Mouse (Mus musculus): ENCODE results near the gene Vmn1r18. TPM values are rescaled to one million over a fixed set of nuclear protein-coding genes. Genes with fewer than 3 reads are reported as not detected.

Gene Vmn1r18
- total and polyA plus RNA-seq, 2 experiments from 2014 or later, result not detected

- 100% methylated on average over 1 of the region's 1 CpGs for WGBS
- ATAC-seq (ENCODE audit: low FRiP score), result no peak
- no peak for TF ChIP-seq CTCF (IDR thresholded peaks at IDR 0.05)
These were observed 32.0 kb downstream of the Vmn1r18 start, which contains the start of gene Vmn1r17 for GRCm38 (mm10) chr6:57363627-57364026. Gene Vmn1r17, minus strand, starts transcription at chr6:57363727.

DNA sequence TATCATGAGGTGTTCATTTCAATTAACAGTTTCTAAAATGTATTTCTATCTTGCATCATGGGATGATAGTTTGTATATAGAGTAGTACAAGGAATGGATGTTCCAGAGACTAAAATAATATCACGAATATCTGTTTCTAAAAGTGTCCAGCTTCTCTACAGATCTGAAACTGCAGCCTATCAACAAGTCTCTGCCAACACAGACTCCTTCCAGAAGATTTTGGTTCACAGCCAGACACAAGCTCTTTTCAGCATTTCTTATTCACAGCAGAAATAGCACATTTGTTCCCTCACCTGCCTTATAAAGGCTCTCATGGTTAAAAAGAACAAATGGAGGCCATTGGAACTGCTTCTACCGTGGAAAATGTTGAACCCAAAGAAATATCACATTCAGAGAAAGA, 38.7 kb downstream of the Vmn1r18 start:
- Histone ChIP-seq H3K9me3 (ENCODE audit: low read length) (no peaks in the 10 kb centered on the region), H3K4me3 (ENCODE audit: low read depth, low read length) (no peak overlapping the region), H3K4me1 (ENCODE audit: insufficient read depth, low read length) (no peaks in the 10 kb centered on the region), H3K27me3 (ENCODE audit: insufficient read depth, low read length) (no peaks in the 10 kb centered on the region), H3K9ac (replicated peaks; ENCODE audit: low read length, poor library complexity, severe bottlenecking) (no peak overlapping the region), H3K36me3 (ENCODE audit: insufficient read depth, low read length) (no peaks in the 10 kb centered on the region), H3K4me2 (ENCODE audit: low read depth, low read length, poor library complexity, severe bottlenecking) (no peak overlapping the region), H3K27ac (ENCODE audit: low read depth, low read length) (no peak overlapping the region)
- 70% methylated on average over 2 of the region's 2 CpGs for WGBS
- no peak for TF ChIP-seq CTCF (IDR thresholded peaks at IDR 0.05)
- ATAC-seq (ENCODE audit: low FRiP score), result no peak
- no peak for DNase-seq (ENCODE audit: low spot score)

More at GRCm38 (mm10) chr6:57363627-57364026, 32.0 kb downstream of the Vmn1r18 start, which contains the start of gene Vmn1r17:
- no peaks in the 10 kb centered on the region for H3K4me1 ChIP-seq (ENCODE audit: insufficient read depth, low read length)
- no peaks in the 10 kb centered on the region for H3K9me3 ChIP-seq (ENCODE audit: low read length)
- H3K36me3 ChIP-seq (ENCODE audit: insufficient read depth, low read length), result no peaks in the 10 kb centered on the region
- no peak within 1 kb of the TSS for H3K9ac ChIP-seq (replicated peaks; ENCODE audit: low read length, poor library complexity, severe bottlenecking)
- no peak within 1 kb of the TSS for H3K4me2 ChIP-seq (ENCODE audit: low read depth, low read length, poor library complexity, severe bottlenecking)
- no peak for DNase-seq (ENCODE audit: low spot score)
- H3K27me3 ChIP-seq (ENCODE audit: insufficient read depth, low read length), result no peaks in the 10 kb centered on the region
- no peak within 1 kb of the TSS for H3K27ac ChIP-seq (ENCODE audit: low read depth, low read length)
- no peak within 1 kb of the TSS for H3K4me3 ChIP-seq (ENCODE audit: low read depth, low read length)

GRCm38 (mm10) chr6:57329394-57329793, 66.2 kb downstream of the Vmn1r18 start, which contains the start of gene Vmn1r16:
Gene Vmn1r16, minus strand, starts transcription at chr6:57329494.
- H3K4me2 ChIP-seq (ENCODE audit: low read depth, low read length, poor library complexity, severe bottlenecking), result no peak within 1 kb of the TSS
- H3K4me3 ChIP-seq (ENCODE audit: low read depth, low read length), result no peak within 1 kb of the TSS
- DNase-seq (ENCODE audit: low spot score), result no peak
- H3K9me3 ChIP-seq (ENCODE audit: low read length), result no peaks in the 10 kb centered on the region
- no peaks in the 10 kb centered on the region for H3K36me3 ChIP-seq (ENCODE audit: insufficient read depth, low read length)
- no peaks in the 10 kb centered on the region for H3K4me1 ChIP-seq (ENCODE audit: insufficient read depth, low read length)
- no peak for ATAC-seq (ENCODE audit: low FRiP score)
- WGBS, result 80% methylated on average over 3 of the region's 3 CpGs
- TF ChIP-seq CTCF (IDR thresholded peaks at IDR 0.05), result no peak
- no peak within 1 kb of the TSS for H3K27ac ChIP-seq (ENCODE audit: low read depth, low read length)
- no peak within 1 kb of the TSS for H3K9ac ChIP-seq (replicated peaks; ENCODE audit: low read length, poor library complexity, severe bottlenecking)
- H3K27me3 ChIP-seq (ENCODE audit: insufficient read depth, low read length), result no peaks in the 10 kb centered on the region

Other genes with a start within 250 kb of the Vmn1r18 start
- not detected in 2 replicates for gene Vmn1r12, start 238.9 kb downstream of the Vmn1r18 start, total RNA-seq (2014; rRNA removed)
- gene Vmn1r12, start 238.9 kb downstream of the Vmn1r18 start, polyA plus RNA-seq (2015; fragmentation: Nextera tagmentation; extraction: Ambion mirVana), result not detected in 2 replicates
- gene Vmn1r13, start 192.5 kb downstream of the Vmn1r18 start, total RNA-seq (2014; rRNA removed), result not detected in 2 replicates
- not detected in 2 replicates for gene Vmn1r13, start 192.5 kb downstream of the Vmn1r18 start, polyA plus RNA-seq (2015; fragmentation: Nextera tagmentation; extraction: Ambion mirVana)
- not detected in 2 replicates for gene Vmn1r14, start 164.1 kb downstream of the Vmn1r18 start, total RNA-seq (2014; rRNA removed)
- not detected in 2 replicates for gene Vmn1r14, start 164.1 kb downstream of the Vmn1r18 start, polyA plus RNA-seq (2015; fragmentation: Nextera tagmentation; extraction: Ambion mirVana)
- gene Vmn1r15, start 137.8 kb downstream of the Vmn1r18 start, total RNA-seq (2014; rRNA removed), result not detected in 2 replicates
- not detected in 2 replicates for gene Vmn1r15, start 137.8 kb downstream of the Vmn1r18 start, polyA plus RNA-seq (2015; fragmentation: Nextera tagmentation; extraction: Ambion mirVana)
- not detected in 2 replicates for gene Vmn1r16, start 66.3 kb downstream of the Vmn1r18 start, total RNA-seq (2014; rRNA removed)
- gene Vmn1r16, start 66.3 kb downstream of the Vmn1r18 start, polyA plus RNA-seq (2015; fragmentation: Nextera tagmentation; extraction: Ambion mirVana), result not detected in 2 replicates
- not detected in 2 replicates for gene Vmn1r17, start 32.1 kb downstream of the Vmn1r18 start, total RNA-seq (2014; rRNA removed)
- not detected in 2 replicates for gene Vmn1r17, start 32.1 kb downstream of the Vmn1r18 start, polyA plus RNA-seq (2015; fragmentation: Nextera tagmentation; extraction: Ambion mirVana)
- gene Vmn1r19, start 8.0 kb upstream of the Vmn1r18 start, total RNA-seq (2014; rRNA removed), result not detected in 2 replicates
- gene Vmn1r19, start 8.0 kb upstream of the Vmn1r18 start, polyA plus RNA-seq (2015; fragmentation: Nextera tagmentation; extraction: Ambion mirVana), result not detected in 2 replicates
- not detected in 2 replicates for gene Vmn1r20, start 33.1 kb upstream of the Vmn1r18 start, total RNA-seq (2014; rRNA removed)
- gene Vmn1r20, start 33.1 kb upstream of the Vmn1r18 start, polyA plus RNA-seq (2015; fragmentation: Nextera tagmentation; extraction: Ambion mirVana), result not detected in 2 replicates
- gene Ppm1k, start 139.7 kb upstream of the Vmn1r18 start, total RNA-seq (2014; rRNA removed), result 17.7 and 17.9 TPM in 2 replicates
- 6.5 and 7.0 TPM in 2 replicates for gene Ppm1k, start 139.7 kb upstream of the Vmn1r18 start, polyA plus RNA-seq (2015; fragmentation: Nextera tagmentation; extraction: Ambion mirVana)
- 1.0 and 1.9 TPM in 2 replicates for gene Herc6, start 185.2 kb upstream of the Vmn1r18 start, total RNA-seq (2014; rRNA removed)
- 1.2 TPM in 2 replicates for gene Herc6, start 185.2 kb upstream of the Vmn1r18 start, polyA plus RNA-seq (2015; fragmentation: Nextera tagmentation; extraction: Ambion mirVana)